Mouse (Mus musculus): ENCODE measurements at regions not wholly inside any gene's neighbourhood (a gene's known extent, or its start where the extent isn't known, plus 50 kb on each side); places are given as distances from the start of the nearest gene placed in this dataset.

DNA sequence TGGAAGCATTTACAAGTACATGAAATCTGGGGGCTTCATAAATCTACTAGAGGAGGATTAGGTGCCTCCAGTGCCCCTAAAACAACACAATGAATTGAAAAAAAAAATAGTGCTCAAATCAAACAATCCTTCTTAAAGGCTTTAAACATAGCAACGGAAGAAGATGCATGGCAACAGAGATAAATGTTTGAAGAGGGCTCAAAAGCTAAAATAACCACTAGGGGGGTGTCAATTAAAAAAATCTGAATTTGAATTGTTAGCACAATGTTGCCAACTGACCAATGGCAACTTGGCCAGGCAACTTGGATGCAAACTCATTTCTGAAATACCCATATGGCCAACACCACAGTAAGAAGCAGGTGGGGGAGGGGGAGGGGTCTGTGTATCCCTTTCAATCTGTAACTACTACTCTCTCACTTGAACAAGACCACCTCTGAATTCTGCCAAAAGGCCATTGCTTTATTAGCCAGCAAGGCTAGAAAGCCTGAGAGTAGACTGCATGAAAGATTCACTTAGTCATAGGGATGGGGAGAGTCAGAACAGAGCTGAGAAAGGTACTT, 312.6 kb downstream of the Samd5 start:
- no peak for TF ChIP-seq USF1 (IDR thresholded peaks at IDR 0.05; ENCODE audit: low read depth)
- no peak for TF ChIP-seq CTCF (IDR thresholded peaks at IDR 0.05; ENCODE audit: control insufficient read depth, insufficient read depth, insufficient read length)
- no peak for TF ChIP-seq MYOG (IDR thresholded peaks at IDR 0.05; ENCODE audit: control insufficient read depth, extremely low read depth, insufficient read length)

All from C2C12 (cell line).